Mouse (Mus musculus) lung, postnatal 36 days (tissue): ENCODE results near the gene Rnf115.

Source experiments
- DNase-seq: peaks from one replicate; pipeline ENCODE4 v3.0.0; 2022; ENCODE audit warnings: mixed read lengths

Gene Rnf115

DNA sequence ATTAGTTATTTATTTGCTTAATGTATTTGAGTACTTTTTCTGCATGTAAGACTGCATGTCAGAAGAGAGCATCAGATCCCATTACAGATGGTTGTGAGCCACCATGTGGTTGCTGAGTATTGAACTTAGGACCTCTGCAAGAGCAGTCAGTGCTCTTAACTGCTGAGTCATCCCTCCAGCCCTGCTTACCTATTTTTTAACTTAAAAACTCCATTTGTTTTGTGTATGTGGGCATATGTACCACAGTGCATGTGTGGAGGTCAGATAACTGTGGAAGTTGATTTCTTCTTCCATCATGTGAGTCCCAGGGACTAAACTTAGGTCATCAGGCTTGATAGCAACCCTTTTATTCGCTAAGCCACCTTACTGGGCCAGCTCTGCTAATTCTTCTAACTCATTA lies 60.3 kb downstream of the Rnf115 start:
- no peak for DNase-seq

- no peak for DNase-seq
Observed at GRCm38 (mm10) chr3:96788506-96788905, 61.0 kb downstream of the Rnf115 start.

- no peak for DNase-seq
Observed at GRCm38 (mm10) chr3:96800254-96800653, 72.8 kb downstream of the Rnf115 start.

DNA sequence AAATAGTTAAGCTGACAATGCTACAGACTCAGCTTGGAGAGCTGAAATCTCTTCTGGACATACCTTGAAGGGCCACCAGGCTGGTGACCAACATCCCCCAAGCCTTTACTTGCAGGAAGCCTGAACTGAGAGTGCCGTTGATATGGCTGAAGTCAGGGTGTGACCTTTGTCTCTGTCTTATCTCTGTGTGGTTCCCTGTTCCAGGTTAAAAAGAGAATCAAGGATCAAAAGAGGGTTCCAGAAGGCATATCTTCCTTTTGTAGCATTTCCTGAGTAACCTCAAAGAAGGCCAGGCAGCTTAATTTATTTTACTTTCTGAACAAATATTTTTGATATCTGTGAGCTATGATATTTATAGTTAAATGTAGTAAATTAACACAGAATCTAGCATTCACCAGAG lies 74.8 kb downstream of the Rnf115 start:
- no peak for DNase-seq

DNA sequence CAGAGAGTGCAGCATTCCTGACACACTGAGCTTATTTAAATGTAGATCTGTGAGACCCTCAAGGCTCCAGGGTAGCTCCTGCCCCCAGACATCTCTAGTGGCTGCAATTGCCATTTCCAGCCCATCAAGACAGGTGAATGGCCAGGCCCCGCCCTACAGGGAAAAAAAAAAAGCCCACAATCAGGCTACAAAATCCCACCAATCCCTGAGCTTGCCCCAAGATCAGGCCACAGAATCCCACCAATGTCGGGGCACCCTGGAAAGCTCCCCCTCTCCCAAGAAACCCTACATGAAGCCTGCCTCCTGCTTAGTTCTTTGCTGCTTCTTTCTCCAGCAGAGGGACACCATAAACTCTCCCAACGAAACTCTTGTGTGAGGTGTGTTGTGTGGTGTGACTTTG lies 80.7 kb downstream of the Rnf115 start:
- no peak for DNase-seq

GRCm38 (mm10) chr3:96808651-96809050 lies 81.2 kb downstream of the Rnf115 start:
- peak; percentile 22 for DNase-seq

GRCm38 (mm10) chr3:96811232-96811631 lies 83.8 kb downstream of the Rnf115 start:
- no peak for DNase-seq

- peak; percentile 94 for DNase-seq
Observed at GRCm38 (mm10) chr3:96812395-96813091, 85.1 kb downstream of the Rnf115 start.

- peak; percentile 63 for DNase-seq
Observed at GRCm38 (mm10) chr3:96813106-96813505, 85.6 kb downstream of the Rnf115 start.

DNA sequence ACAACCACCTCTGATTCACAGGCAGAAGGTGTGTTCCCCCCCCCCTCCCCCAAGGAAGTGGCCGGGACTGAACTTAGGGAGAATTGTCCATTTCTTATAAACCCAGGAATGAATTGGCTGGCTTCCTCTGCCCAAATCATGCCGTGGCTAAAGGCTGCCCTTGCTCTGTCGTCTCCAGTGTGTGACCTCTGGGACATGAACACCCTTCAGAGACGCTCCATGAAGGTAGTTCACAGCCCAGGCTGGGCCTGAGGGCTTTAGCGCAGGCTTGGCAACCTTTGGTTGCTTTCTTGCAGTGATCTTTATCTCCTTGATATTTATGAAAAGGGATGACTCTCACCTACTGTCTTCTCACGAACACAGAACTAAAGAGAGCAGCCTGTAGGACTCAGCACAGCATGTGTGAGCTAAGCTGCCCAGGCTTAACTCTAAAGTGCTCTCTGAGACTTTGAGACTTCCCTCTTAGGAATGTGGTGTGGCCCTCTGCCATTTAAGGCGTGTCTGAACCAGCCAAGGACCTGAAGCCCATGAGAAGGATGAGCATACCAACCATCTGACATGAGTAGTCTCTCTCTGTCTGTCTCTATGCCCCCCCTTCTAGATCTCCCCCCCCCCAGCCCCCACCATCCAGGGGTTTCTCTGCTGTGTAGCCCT lies 86.3 kb downstream of the Rnf115 start:
- DNase-seq: peak; percentile 73

GRCm38 (mm10) chr3:96814342-96814741 lies 86.9 kb downstream of the Rnf115 start:
- no peak for DNase-seq

DNA sequence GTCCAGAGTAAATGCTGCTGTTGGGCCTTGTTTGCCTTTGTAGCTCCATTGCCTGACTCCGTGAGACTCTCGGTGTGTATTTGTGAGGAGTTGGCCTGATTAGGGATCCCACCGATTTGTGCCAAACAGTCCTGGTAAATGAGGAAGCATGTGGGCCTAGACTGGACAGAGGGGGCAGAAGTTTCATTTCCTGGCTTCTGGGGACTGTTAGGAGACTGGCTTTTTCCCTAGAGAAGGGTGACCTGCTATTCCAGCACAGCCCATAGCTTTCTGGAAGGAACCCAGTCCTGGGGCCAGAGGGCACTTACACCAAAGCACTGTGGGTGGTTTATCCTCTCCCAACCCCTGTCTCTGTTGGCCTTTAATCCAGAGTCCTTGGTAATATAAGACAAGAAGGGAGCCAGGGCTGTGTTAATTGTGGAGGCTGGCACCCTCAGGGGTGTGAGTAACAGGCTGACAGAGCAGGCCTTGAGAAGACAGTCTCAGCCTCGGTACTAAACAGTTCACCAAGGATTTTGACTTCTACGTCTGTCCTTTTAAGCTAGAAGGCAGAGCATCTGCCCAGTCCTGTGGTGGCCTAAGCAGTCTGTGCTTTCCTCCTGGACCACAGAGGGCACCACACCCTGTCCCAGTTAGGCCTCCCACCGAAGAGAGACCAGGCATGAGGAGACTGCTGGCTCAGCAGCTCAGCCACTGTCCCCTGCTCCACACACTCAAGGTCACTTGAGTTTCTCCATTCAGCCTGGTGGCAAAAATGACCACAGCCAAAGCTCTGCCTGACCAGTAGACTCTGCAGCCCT lies 92.9 kb downstream of the Rnf115 start:
- no peak for DNase-seq

GRCm38 (mm10) chr3:96821581-96821980 lies 94.1 kb downstream of the Rnf115 start:
- DNase-seq: no peak

DNA sequence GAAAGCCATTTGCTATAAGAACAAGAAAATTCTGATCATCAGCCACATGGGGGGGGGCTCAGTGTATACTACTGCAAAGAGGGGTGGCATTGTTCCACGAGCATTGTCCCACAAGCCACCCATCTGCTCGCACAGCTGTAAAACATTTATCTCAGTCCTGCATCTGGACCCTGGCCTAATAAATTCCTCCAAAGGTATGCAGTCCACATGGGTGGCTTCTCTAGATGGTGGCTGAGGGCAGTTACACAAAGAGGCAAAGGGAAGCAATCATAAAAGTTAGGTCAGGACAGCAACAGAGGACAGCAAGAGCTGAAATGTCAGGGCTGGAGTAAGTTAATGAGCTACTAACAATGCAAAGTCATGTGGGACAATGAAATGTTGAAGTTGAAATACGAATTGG lies 96.2 kb downstream of the Rnf115 start:
- DNase-seq: no peak

DNA sequence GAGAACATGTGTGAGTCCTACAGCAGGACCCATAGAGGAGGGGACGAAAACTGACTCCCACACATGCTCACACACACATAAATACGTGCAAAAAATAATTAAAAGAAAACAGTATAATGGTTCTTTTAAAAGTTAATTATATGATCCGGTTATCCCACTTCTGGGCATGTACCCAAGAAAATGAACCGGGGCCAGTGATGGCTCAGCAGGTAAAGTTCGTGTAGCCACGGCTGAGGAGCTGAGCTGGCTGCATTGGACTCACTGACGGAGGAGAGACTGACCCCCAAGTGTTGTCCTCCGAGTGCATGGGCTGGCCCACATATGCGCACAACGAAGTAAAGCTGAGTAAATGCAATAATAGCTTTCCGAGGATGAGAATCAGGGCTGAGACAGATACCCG lies 97.2 kb downstream of the Rnf115 start:
- DNase-seq: no peak

DNA sequence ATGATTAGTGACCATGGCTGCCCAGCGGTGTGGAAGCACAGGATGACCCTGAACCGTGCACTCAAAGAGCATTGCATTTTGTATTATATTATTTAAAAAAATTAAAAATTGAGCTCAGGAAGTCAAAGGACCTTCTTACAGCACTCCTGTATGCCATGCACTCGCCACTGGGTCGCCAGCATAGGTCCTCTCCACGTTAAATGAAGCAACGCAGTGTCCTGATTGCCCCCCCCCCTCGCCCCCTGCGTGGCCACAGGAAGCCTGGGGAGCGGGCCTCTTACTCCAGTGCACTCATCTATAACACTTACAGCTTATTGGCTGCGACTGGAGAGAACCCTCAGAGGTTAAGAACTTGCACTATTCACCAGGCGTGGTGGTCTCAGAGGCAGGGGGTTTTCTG lies 97.8 kb downstream of the Rnf115 start:
- no peak for DNase-seq

DNA sequence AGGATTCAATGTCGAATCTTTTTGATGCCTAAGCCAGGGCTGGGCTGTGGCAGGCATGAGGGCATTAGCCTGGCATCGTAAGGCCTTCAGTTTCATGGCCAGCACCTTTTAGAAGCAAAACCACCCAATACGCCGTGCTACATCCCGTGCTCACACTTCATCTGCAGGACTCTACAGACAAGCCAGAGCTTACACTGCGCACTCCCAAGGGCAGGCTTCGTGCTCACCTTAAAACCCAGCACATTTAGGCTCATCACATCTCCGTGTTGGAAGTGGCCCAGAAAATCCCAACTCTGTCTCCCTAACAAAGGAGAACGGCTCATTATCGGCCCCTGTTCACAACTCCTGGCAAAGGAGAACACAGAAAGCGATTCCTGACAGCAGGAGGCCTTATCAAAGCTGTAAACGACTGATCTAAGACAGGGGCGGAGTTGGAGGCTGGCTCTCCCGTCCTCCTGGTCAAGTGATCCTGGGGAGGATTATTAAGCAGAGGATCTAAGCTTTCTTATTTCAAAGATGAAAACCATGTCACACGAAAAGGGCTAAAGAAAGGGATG lies 100.9 kb downstream of the Rnf115 start:
- no peak for DNase-seq

DNA sequence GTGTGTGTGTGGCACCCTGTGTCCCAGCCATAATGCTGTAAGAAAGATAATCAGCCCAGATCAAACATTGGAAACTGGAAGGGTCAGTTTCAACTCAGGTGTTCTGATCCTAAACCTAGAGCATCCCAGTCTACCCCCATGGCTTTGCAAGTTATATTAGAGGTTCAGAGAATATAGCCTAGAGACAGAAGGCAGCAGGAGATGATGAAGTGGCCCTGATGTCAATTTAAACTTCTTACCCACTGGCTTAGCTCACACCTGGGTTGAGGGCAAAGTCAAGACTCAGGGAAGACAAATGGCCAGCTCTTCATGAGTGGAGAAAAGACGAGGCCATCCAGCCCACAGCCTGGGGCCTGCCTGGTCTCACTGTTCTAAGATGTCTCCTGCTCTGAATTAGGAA lies 101.5 kb downstream of the Rnf115 start, which contains the start of the genes Pdzk1 and Cd160:
Gene Pdzk1, plus strand, starts transcription at position 301 of the 400 bp plus-strand sequence.
Gene Cd160, minus strand, starts transcription at position 368 of the 400 bp plus-strand sequence.
- DNase-seq: no peak

GRCm38 (mm10) chr3:96829856-96830255 lies 102.4 kb downstream of the Rnf115 start:
- DNase-seq: no peak

GRCm38 (mm10) chr3:96832930-96833329 lies 105.5 kb downstream of the Rnf115 start:
- DNase-seq: no peak

GRCm38 (mm10) chr3:96834587-96835348 lies 107.3 kb downstream of the Rnf115 start:
- DNase-seq: no peak

DNA sequence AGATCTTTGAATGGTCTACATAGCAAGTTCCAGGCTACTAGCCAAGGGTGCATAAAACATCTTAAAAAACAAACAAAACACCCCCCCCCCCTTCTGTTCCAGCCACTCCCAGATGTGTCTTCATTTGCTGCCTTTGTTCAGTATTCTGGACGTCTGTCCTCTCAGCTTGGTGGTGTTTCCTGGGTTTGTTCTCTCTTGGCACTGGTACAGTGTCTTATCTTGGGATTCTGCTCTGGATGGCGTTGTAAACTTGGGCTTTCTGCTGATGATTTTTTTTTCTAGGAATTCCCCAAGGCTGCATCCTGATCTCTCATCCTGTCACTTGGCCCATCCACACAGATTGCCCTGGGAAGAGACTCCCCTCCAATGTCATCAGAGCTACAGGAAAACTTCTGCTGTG lies 109.0 kb downstream of the Rnf115 start:
- DNase-seq: peak; percentile 11
